Mouse (Mus musculus) cortical plate, adult 2 months (tissue): ENCODE data around the gene Gm21905. TPM values are rescaled to one million over a fixed set of nuclear protein-coding genes. Genes with fewer than 3 reads are reported as not detected.

Experiments used
- H3K27ac ChIP-seq: fragments of 200-500 bp; 2 replicates; pipeline ENCODE4 v1.5.1; 2012; ENCODE audit warnings: low read length, control low read depth, inconsistent platforms; ENCODE audit not compliant: insufficient read depth
- H3K4me1 ChIP-seq: fragments of 200-500 bp; 2 replicates; pipeline ENCODE4 v1.6.1; 2011; ENCODE audit warnings: low read length; ENCODE audit not compliant: control insufficient read depth, insufficient read depth
- H3K4me3 ChIP-seq: fragments of 200-500 bp; 2 replicates; pipeline ENCODE4 v1.5.1; 2011; ENCODE audit warnings: mild to moderate bottlenecking, low read length, control low read depth; ENCODE audit not compliant: insufficient read depth
- CTCF ChIP-seq: fragments of 200-500 bp; IDR thresholded peaks from 2 replicates; pipeline ENCODE4 v1.5.1; 2011; ENCODE audit warnings: mild to moderate bottlenecking, control low read depth, low read length; ENCODE audit not compliant: insufficient read depth; ENCODE audit errors: extremely low read depth
- POLR2A ChIP-seq: fragments of 200-500 bp; IDR thresholded peaks from 2 replicates; pipeline ENCODE4 v1.6.1; 2011; ENCODE audit warnings: mild to moderate bottlenecking, low read length, control low read depth; ENCODE audit not compliant: insufficient read depth; ENCODE audit errors: extremely low read depth
- polyA plus RNA-seq: library from polyadenylated mRNA; depleted of rRNA; stranded (reverse); fragments of >200 nt; gene quantifications from 2 replicates; pipeline ENCODE4 v1.2.3, GENCODE M21; 2012; rRNA removed

Gene Gm21905
- not detected in 2 replicates for polyA plus RNA-seq

DNA sequence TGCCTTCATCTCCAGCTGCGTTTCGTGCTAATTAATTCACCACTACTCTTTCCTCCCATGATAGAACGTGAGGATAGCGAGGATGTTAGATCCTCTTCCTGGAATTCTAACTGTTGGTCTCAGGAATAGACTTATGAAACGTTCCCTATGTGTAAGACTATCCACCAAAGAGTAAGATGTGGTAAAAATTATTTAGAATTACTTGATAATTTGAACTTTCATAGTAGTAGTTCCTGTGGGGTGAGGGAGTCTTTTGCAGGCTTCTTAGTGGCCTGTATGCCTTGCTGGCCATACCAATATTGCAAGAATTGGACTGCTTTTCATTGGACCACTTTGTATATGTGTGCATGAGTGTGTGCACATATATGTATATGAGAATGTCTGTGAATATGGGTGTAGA, at the start of gene Gm21905:
Gene Gm21905 (minus strand): TSS at position 101 of the 400 bp plus-strand sequence.
- TF ChIP-seq POLR2A, result no peak
- no peak for TF ChIP-seq CTCF
- no peak within 1 kb of the TSS for H3K27ac ChIP-seq
- H3K4me3 ChIP-seq, result no peak within 1 kb of the TSS
- H3K4me1 ChIP-seq, result no peaks in the 10 kb centered on the region

DNA sequence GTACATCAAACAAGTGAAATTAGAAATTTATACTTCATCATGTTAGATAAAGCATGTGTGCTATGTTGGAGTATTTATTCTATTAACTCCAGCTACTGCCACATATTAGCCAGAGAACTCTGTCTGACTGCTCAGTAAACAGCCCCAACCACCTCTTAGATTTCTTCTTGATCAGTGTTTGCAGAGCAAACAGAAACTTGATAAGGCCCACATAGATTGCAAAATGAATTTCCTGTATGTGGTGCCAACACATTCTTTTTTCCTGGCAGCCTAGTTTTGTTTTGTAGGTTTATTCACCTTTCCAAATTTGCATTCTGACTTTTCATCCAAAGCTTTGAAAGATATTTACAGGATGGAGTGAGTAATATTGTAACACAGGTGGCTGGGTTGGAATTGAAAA, 44.2 kb upstream of the Gm21905 start:
- Histone ChIP-seq H3K4me3 (no peak overlapping the region), H3K4me1 (no peaks in the 10 kb centered on the region), H3K27ac (no peak overlapping the region)
- no peak for TF ChIP-seq POLR2A
- no peak for TF ChIP-seq CTCF

DNA sequence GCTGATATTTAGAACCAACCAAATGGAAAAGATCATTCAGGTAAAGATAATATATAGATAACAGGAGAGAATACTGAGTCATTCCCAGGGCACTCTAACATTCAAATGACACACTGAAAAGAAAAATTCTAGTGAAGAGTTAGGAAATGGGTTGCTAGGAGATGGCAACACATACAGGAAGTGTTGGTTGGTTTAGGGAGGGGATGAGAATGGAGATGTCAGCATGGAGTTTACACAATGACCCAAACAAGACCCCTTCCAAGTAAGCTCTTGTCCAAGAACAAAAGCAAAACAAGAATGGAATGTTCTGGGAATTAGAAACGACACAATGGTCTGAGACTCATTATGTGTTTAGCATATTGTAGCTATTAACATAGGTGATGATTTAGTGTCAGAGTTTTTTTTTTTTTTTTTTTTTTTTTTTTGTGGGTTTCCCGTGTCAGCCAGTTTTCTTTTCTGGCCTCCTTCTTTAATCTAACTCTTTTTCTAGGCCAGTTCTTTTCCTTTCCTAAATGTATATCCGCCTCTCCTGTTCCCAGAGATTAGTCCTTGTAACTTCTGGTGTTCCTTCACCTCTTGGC, 35.8 kb upstream of the Gm21905 start:
- TF ChIP-seq POLR2A, result no peak
- no peak for TF ChIP-seq CTCF
- Histone ChIP-seq H3K4me1 (no peaks in the 10 kb centered on the region), H3K4me3 (no peak overlapping the region), H3K27ac (no peak overlapping the region)

DNA sequence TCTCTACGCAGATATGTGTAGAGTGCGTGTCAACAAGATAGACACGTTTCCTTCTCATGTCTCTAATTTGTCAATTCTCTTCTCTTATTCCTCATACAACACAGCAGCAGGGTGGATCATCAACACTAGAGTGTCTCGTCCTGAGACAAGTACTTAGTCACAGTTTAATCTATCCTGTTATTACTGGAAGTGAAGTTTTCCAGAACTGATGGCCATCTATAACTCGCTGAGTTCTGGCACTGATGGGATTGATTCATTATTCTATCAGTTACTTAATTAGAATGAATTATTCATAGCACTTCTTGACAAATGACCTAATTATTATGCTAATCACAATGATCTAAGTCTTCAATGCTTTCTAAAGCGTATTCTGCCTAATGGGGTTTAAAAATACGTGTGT, 23.3 kb upstream of the Gm21905 start:
- H3K4me1 ChIP-seq, result no peaks in the 10 kb centered on the region
- TF ChIP-seq POLR2A (no peak), CTCF (no peak)
- no peak overlapping the region for H3K4me3 ChIP-seq
- H3K27ac ChIP-seq, result no peak overlapping the region

DNA sequence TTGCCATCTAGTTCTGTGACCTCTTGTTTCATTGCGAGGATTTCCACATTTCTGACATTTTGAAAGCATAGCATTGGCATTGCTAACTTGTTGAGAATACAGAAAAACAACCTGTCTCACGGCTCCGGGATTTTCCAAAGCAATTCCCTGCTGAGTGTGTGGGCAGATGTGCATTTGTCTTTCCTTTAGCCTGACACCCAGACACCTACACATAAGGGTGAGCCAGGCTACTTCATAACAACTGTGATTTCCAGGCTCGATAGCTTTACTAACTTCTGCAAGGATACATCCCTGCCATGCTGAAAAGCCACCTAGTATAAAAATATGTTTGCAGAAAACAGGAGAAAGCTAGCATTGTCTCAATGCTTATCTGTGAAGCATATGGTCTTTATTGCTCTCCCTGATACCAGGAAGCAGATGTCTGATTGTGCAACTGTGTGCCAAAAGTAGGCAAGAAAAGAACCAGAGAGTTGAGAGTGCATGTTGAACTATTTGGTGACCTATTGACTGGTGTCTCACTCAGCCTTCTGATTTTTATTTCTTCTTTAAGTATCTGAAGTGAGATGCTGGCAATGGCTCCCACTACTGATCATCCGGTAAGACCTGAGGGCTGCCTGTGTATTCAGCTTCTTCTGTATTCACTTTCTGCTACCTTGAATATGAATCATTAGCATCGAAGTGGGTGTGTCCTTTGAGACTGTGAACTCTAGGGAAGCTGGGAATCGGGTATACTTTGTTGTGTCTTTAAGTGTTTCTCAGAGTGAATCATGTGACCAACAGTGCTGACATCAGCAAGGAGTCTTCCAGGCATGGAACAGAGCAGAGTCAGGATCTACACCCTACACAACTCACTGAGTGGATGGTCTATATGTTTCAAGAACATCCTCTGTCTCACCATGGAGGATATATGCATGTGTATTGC, 15.7 kb upstream of the Gm21905 start:
- TF ChIP-seq POLR2A, result no peak
- H3K4me3 ChIP-seq, result no peak overlapping the region
- H3K27ac ChIP-seq, result no peak overlapping the region
- H3K4me1 ChIP-seq, result no peaks in the 10 kb centered on the region; the same call in 1 of the 2 replicates

DNA sequence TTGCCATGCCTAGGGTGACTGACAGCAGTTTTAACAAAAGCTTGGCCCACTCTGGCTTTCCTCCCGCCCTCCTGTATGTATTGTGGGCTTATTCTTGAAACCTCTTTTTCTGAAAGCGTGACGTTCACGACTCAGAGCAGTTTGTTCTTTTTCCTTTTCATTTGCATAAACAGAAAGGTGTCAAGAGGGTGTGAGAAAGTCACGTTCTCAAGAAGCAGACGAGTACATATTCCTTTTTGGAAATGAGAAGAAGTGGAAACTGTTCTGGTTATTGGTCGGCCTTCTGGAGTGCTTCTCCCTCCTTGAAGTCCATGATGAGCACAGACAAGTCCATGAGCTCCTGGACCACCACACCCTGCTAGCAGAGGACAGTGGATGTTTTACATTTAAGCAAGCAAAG, 9.3 kb upstream of the Gm21905 start:
- Histone ChIP-seq H3K4me1 (peaks cover 3% of the 10 kb centered on the region; the same call in 1 of the 2 replicates), H3K4me3 (no peak overlapping the region), H3K27ac (no peak overlapping the region)
- no peak for TF ChIP-seq POLR2A
- no peak for TF ChIP-seq CTCF

DNA sequence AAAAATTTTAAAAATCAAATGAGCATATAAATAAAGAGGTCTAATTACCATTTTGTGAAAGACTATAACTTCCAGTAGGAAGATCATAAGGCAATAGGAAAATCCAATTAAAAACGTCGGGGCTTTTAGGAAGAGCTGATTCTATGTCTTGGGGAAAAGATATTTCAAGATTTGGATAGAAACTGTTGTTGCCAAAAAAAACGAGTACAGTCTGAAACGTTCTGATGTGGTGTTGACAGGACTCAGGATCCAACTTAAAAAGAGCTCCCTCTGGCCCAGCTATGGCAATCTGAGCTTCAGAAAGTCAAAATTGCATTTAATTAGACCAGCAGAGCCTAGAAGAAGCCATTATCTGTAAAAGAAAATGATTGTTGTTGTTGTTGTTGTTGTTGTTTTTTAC, 7.9 kb upstream of the Gm21905 start:
- TF ChIP-seq CTCF (no peak), POLR2A (no peak)
- H3K4me3 ChIP-seq, result no peak overlapping the region

DNA sequence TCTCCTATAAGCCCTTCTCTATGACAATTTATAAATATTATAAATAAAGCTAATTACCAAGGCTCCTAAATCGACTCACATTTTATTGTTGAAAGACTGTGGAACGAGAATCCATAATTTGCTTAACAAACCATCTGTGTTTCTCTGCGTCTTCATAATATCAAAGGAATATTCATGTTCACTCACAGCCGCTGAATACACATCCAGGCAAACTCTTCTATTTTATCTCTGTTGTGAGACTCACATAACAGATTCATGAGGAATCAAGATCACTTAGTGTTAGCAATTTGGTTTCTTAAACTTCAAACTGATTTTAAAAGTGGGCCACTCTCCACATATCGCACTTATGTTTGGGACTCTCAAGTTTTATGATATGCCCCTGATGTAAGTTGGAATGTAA, 1.9 kb upstream of the Gm21905 start:
- Histone ChIP-seq H3K27ac (no peak overlapping the region), H3K4me3 (no peak overlapping the region), H3K4me1 (no peaks in the 10 kb centered on the region)
- TF ChIP-seq POLR2A (no peak), CTCF (no peak)

More for the DNA sequence above, 7.9 kb upstream of the Gm21905 start:
- no peak overlapping the region for H3K27ac ChIP-seq
- H3K4me1 ChIP-seq, result peaks cover 3% of the 10 kb centered on the region; the same call in 1 of the 2 replicates

DNA sequence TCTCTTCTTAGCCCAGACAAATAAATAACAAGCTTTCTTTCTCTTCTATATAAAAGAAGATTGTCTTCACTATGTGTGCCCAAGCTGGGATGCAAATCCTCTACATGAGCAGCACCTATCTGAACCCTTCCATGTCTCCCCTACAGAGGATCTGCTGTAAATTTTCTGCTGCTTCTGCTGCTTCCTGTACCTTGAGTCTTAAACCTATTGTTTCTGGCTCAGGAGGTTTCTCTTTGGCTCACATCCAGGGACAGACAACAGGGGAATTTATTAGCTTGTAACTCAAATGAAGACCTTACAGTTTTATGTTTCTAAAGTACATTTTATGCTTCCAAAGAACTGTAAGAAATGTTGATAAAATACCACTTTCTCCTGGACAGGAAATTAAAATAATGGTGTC, 785 bp upstream of the Gm21905 start:
- Histone ChIP-seq H3K4me1 (no peaks in the 10 kb centered on the region), H3K4me3 (no peak overlapping the region), H3K27ac (no peak overlapping the region)
- no peak for TF ChIP-seq POLR2A
- no peak for TF ChIP-seq CTCF
